Mouse (Mus musculus) small intestine, adult 2 months (tissue): ENCODE results near the gene Rtp2.

Source experiments
- CTCF ChIP-seq: fragments of 200-500 bp; IDR thresholded peaks from 2 replicates; pipeline ENCODE4 v1.5.1; 2012; ENCODE audit warnings: low read depth, mild to moderate bottlenecking, control low read depth, inconsistent platforms, low read length, moderate library complexity, mixed read lengths; ENCODE audit not compliant: insufficient replicate concordance, insufficient read length; ENCODE audit errors: extremely low read depth
- POLR2A ChIP-seq: fragments of 200-500 bp; IDR thresholded peaks from 2 replicates; pipeline ENCODE4 v1.6.1; 2012; ENCODE audit warnings: low read depth, mild to moderate bottlenecking, control low read depth, inconsistent platforms, low read length, moderate library complexity

- TF ChIP-seq CTCF (no peak), POLR2A (no peak)
These were observed 41.6 kb upstream of the Rtp2 start for GRCm38 (mm10) chr16:23973635-23974367.
